Mouse (Mus musculus): ENCODE measurements at regions not wholly inside any gene's neighbourhood (a gene's known extent, or its start where the extent isn't known, plus 50 kb on each side); places are given as distances from the start of the nearest gene placed in this dataset.

GRCm38 (mm10) chr8:50264757-50265156 lies 1421.0 kb upstream of the Tenm3 start:
- TF ChIP-seq POLR2A (IDR thresholded peaks at IDR 0.05; ENCODE audit: extremely low read depth, insufficient read depth, low read length) = no peak
- TF ChIP-seq CTCF (IDR thresholded peaks at IDR 0.05; ENCODE audit: low read depth, low read length) = no peak
